Mouse (Mus musculus) olfactory bulb, adult 2 months (tissue): ENCODE results near the gene Cbr2.

Experiments
- CTCF ChIP-seq: fragments of 200-500 bp; IDR thresholded peaks from 2 replicates; pipeline ENCODE4 v1.5.1; 2012; ENCODE audit warnings: low read depth, mild to moderate bottlenecking, low read length, moderate library complexity; ENCODE audit not compliant: insufficient read depth
- POLR2A ChIP-seq: fragments of 200-500 bp; IDR thresholded peaks from 2 replicates; pipeline ENCODE4 v1.6.1; 2012; ENCODE audit warnings: mild to moderate bottlenecking, low read depth, low read length, moderate library complexity; ENCODE audit not compliant: insufficient read depth

- TF ChIP-seq CTCF (no peak), POLR2A (no peak)
Observed at GRCm38 (mm10) chr11:120707969-120708368, 23.9 kb downstream of the Cbr2 start.
